Mouse (Mus musculus): Measurements from ENCODE around the gene Brd1. TPM values are rescaled to one million over a fixed set of nuclear protein-coding genes. Genes with fewer than 3 reads are reported as not detected.

The Brd1 gene
- polyA plus RNA-seq, 1 experiment: 26.1 TPM

- peaks cover 29% of the 10 kb centered on the region for H3K4me1 ChIP-seq (ENCODE audit: control insufficient read depth, insufficient read depth, low read length)
- DNase-seq: peak; percentile 77 to 87
- no peaks in the 10 kb centered on the region for H3K27me3 ChIP-seq (ENCODE audit: control insufficient read depth, insufficient read depth, low read length)
- 4% methylated on average over 7 of the region's 7 CpGs for WGBS
- H3K27ac ChIP-seq (ENCODE audit: insufficient read depth, low read length): peak overlapping the region; percentile 10; the same call in 1 of the 2 replicates
- TF ChIP-seq POLR2A (IDR thresholded peaks at IDR 0.05; ENCODE audit: borderline replicate concordance, insufficient read depth, low read length): no peak
- TF ChIP-seq CTCF (IDR thresholded peaks at IDR 0.05; ENCODE audit: borderline replicate concordance, insufficient read depth, low read depth, low read length): no peak
- H3K4me3 ChIP-seq (replicated peaks; ENCODE audit: insufficient read depth, low read depth, low read length): peak overlapping the region; percentile 23
These were observed 9.7 kb downstream of the Brd1 start for GRCm38 (mm10) chr15:88724311-88724710.

- Histone ChIP-seq H3K4me3 (replicated peaks; ENCODE audit: insufficient read depth, low read depth, low read length) (no peak overlapping the region), H3K4me1 (ENCODE audit: control insufficient read depth, insufficient read depth, low read length) (peaks cover 34% of the 10 kb centered on the region), H3K27me3 (ENCODE audit: control insufficient read depth, insufficient read depth, low read length) (no peaks in the 10 kb centered on the region), H3K27ac (ENCODE audit: insufficient read depth, low read length) (no peak overlapping the region)
- 87% methylated on average over 6 of the region's 6 CpGs for WGBS
- TF ChIP-seq POLR2A (IDR thresholded peaks at IDR 0.05; ENCODE audit: borderline replicate concordance, insufficient read depth, low read length) (no peak), CTCF (IDR thresholded peaks at IDR 0.05; ENCODE audit: borderline replicate concordance, insufficient read depth, low read depth, low read length) (no peak)
- DNase-seq: no peak
These were observed 10.8 kb downstream of the Brd1 start for GRCm38 (mm10) chr15:88723205-88723604.

- no peak overlapping the region for H3K27ac ChIP-seq (ENCODE audit: insufficient read depth, low read length)
- peaks cover 18% of the 10 kb centered on the region for H3K4me1 ChIP-seq (ENCODE audit: control insufficient read depth, insufficient read depth, low read length)
- 31% methylated on average over 9 of the region's 9 CpGs for WGBS
- TF ChIP-seq CTCF (IDR thresholded peaks at IDR 0.05; ENCODE audit: borderline replicate concordance, insufficient read depth, low read depth, low read length): no peak
- no peak for TF ChIP-seq POLR2A (IDR thresholded peaks at IDR 0.05; ENCODE audit: borderline replicate concordance, insufficient read depth, low read length)
- H3K4me3 ChIP-seq (replicated peaks; ENCODE audit: insufficient read depth, low read depth, low read length): no peak overlapping the region
- no peaks in the 10 kb centered on the region for H3K27me3 ChIP-seq (ENCODE audit: control insufficient read depth, insufficient read depth, low read length)
- no peak for DNase-seq
These were observed 16.8 kb downstream of the Brd1 start for GRCm38 (mm10) chr15:88717239-88717638.

GRCm38 (mm10) chr15:88716350-88716749, 17.7 kb downstream of the Brd1 start:
- no peak overlapping the region for H3K4me3 ChIP-seq (replicated peaks; ENCODE audit: insufficient read depth, low read depth, low read length)
- no peak for DNase-seq
- TF ChIP-seq POLR2A (IDR thresholded peaks at IDR 0.05; ENCODE audit: borderline replicate concordance, insufficient read depth, low read length): no peak
- TF ChIP-seq CTCF (IDR thresholded peaks at IDR 0.05; ENCODE audit: borderline replicate concordance, insufficient read depth, low read depth, low read length): peak; percentile 49; the same call in 1 of the 2 replicates
- no peak overlapping the region for H3K27ac ChIP-seq (ENCODE audit: insufficient read depth, low read length)
- no peaks in the 10 kb centered on the region for H3K27me3 ChIP-seq (ENCODE audit: control insufficient read depth, insufficient read depth, low read length)
- peaks cover 15% of the 10 kb centered on the region for H3K4me1 ChIP-seq (ENCODE audit: control insufficient read depth, insufficient read depth, low read length)

GRCm38 (mm10) chr15:88714021-88714589, 19.9 kb downstream of the Brd1 start:
- no peak for DNase-seq
- no peak overlapping the region for H3K27ac ChIP-seq (ENCODE audit: insufficient read depth, low read length)
- peaks cover 13% of the 10 kb centered on the region for H3K4me1 ChIP-seq (ENCODE audit: control insufficient read depth, insufficient read depth, low read length)
- WGBS: 39% methylated on average over 6 of the region's 6 CpGs
- TF ChIP-seq CTCF (IDR thresholded peaks at IDR 0.05; ENCODE audit: borderline replicate concordance, insufficient read depth, low read depth, low read length) (no peak), POLR2A (IDR thresholded peaks at IDR 0.05; ENCODE audit: borderline replicate concordance, insufficient read depth, low read length) (no peak)
- H3K27me3 ChIP-seq (ENCODE audit: control insufficient read depth, insufficient read depth, low read length): no peaks in the 10 kb centered on the region
- no peak overlapping the region for H3K4me3 ChIP-seq (replicated peaks; ENCODE audit: insufficient read depth, low read depth, low read length)

- Histone ChIP-seq H3K4me1 (ENCODE audit: control insufficient read depth, insufficient read depth, low read length) (peaks cover 9% of the 10 kb centered on the region), H3K4me3 (replicated peaks; ENCODE audit: insufficient read depth, low read depth, low read length) (no peak overlapping the region), H3K27ac (ENCODE audit: insufficient read depth, low read length) (no peak overlapping the region), H3K27me3 (ENCODE audit: control insufficient read depth, insufficient read depth, low read length) (no peaks in the 10 kb centered on the region)
- DNase-seq: no peak
- TF ChIP-seq CTCF (IDR thresholded peaks at IDR 0.05; ENCODE audit: borderline replicate concordance, insufficient read depth, low read depth, low read length) (no peak), POLR2A (IDR thresholded peaks at IDR 0.05; ENCODE audit: borderline replicate concordance, insufficient read depth, low read length) (no peak)
- 90% methylated on average over 15 of the region's 15 CpGs for WGBS
These were observed 21.5 kb downstream of the Brd1 start for GRCm38 (mm10) chr15:88712501-88712900.

GRCm38 (mm10) chr15:88709878-88710277, 24.2 kb downstream of the Brd1 start:
- Histone ChIP-seq H3K27ac (ENCODE audit: insufficient read depth, low read length) (no peak overlapping the region), H3K4me3 (replicated peaks; ENCODE audit: insufficient read depth, low read depth, low read length) (no peak overlapping the region), H3K4me1 (ENCODE audit: control insufficient read depth, insufficient read depth, low read length) (peaks cover 5% of the 10 kb centered on the region), H3K27me3 (ENCODE audit: control insufficient read depth, insufficient read depth, low read length) (no peaks in the 10 kb centered on the region)
- 90% methylated on average over 5 of the region's 5 CpGs for WGBS
- TF ChIP-seq POLR2A (IDR thresholded peaks at IDR 0.05; ENCODE audit: borderline replicate concordance, insufficient read depth, low read length) (no peak), CTCF (IDR thresholded peaks at IDR 0.05; ENCODE audit: borderline replicate concordance, insufficient read depth, low read depth, low read length) (no peak)
- no peak for DNase-seq

GRCm38 (mm10) chr15:88708657-88709511, 25.1 kb downstream of the Brd1 start:
- no peak overlapping the region for H3K27ac ChIP-seq (ENCODE audit: insufficient read depth, low read length)
- WGBS: 82% methylated on average over 13 of the region's 13 CpGs
- no peak for DNase-seq
- H3K4me1 ChIP-seq (ENCODE audit: control insufficient read depth, insufficient read depth, low read length): no peaks in the 10 kb centered on the region; the same call in 1 of the 2 replicates
- no peaks in the 10 kb centered on the region for H3K27me3 ChIP-seq (ENCODE audit: control insufficient read depth, insufficient read depth, low read length)
- TF ChIP-seq CTCF (IDR thresholded peaks at IDR 0.05; ENCODE audit: borderline replicate concordance, insufficient read depth, low read depth, low read length): no peak
- TF ChIP-seq POLR2A (IDR thresholded peaks at IDR 0.05; ENCODE audit: borderline replicate concordance, insufficient read depth, low read length): no peak
- H3K4me3 ChIP-seq (replicated peaks; ENCODE audit: insufficient read depth, low read depth, low read length): no peak overlapping the region

Measured in cerebellum, adult 2 months (tissue).